Mouse (Mus musculus) C2C12 (cell line): Measurements from ENCODE around the gene C130026I21Rik. TPM values are rescaled to one million over a fixed set of nuclear protein-coding genes. Genes with fewer than 3 reads are reported as not detected.
"Not testable (repeated sequence)": the region's sequence is repeated elsewhere in the genome, so short reads cannot be mapped to it uniquely, and the experiment has no call there.

Experiments used
- H3K27me3 ChIP-seq: one replicate; pipeline ENCODE4 v1.6.1; 2011; ENCODE audit not compliant: control insufficient read depth, insufficient read depth, insufficient read length
- H3K36me3 ChIP-seq: one replicate; pipeline ENCODE4 v1.6.1; 2011; ENCODE audit not compliant: control insufficient read depth, insufficient read depth
- H3K4me3 ChIP-seq: one replicate; pipeline ENCODE4 v1.5.1; 2011; ENCODE audit warnings: mild to moderate bottlenecking, control low read depth; ENCODE audit not compliant: poor library complexity, insufficient read depth, severe bottlenecking
- H3K79me2 ChIP-seq: one replicate; pipeline ENCODE4 v1.6.1; 2011; ENCODE audit not compliant: control insufficient read depth, insufficient read depth
- H3K79me3 ChIP-seq: one replicate; pipeline ENCODE4 v1.6.1; 2011; ENCODE audit warnings: low read depth, control low read depth
- H3ac ChIP-seq: one replicate; pipeline ENCODE3; 2011; ENCODE audit warnings: low read depth; ENCODE audit not compliant: control insufficient read depth, insufficient read length
- CEBPB ChIP-seq: IDR thresholded peaks from one replicate; pipeline ENCODE4 v1.6.1; 2011; ENCODE audit warnings: low read depth, mild to moderate bottlenecking, control low read depth, moderate library complexity
- CTCF ChIP-seq: IDR thresholded peaks from one replicate; pipeline ENCODE4 v1.5.1; 2011; ENCODE audit not compliant: control insufficient read depth, insufficient read depth, insufficient read length
- FOSL1 ChIP-seq: IDR thresholded peaks from one replicate; pipeline ENCODE4 v1.8.0; 2011; ENCODE audit warnings: mild to moderate bottlenecking, low read length; ENCODE audit not compliant: poor library complexity, insufficient read depth, severe bottlenecking
- MAX ChIP-seq: IDR thresholded peaks from one replicate; pipeline ENCODE4 v1.6.1; 2011; ENCODE audit warnings: mild to moderate bottlenecking, control low read depth
- MYOD1 ChIP-seq: IDR thresholded peaks from one replicate; pipeline ENCODE4 v1.6.1; 2011; ENCODE audit warnings: low read depth; ENCODE audit not compliant: control insufficient read depth, insufficient read length
- MYOG ChIP-seq: IDR thresholded peaks from one replicate; pipeline ENCODE4 v1.6.1; 2011; ENCODE audit not compliant: control insufficient read depth, insufficient read length; ENCODE audit errors: extremely low read depth
- USF1 ChIP-seq: IDR thresholded peaks from one replicate; pipeline ENCODE4 v1.6.1; 2011; ENCODE audit warnings: low read depth, mild to moderate bottlenecking, control low read depth, moderate library complexity
- microRNA-seq: library from miRNA; unstranded; fragments of <30 nt; microRNA quantifications from one replicate; pipeline ENCODE4, GENCODE M21; 2019; ENCODE audit warnings: borderline microRNAs expressed
- polyA plus RNA-seq: library from polyadenylated mRNA; unstranded; fragments of >200 nt; fragmentation: generic; extraction: Trizol; gene quantifications from one replicate; pipeline ENCODE4 v1.2.1, GENCODE M21; 2012; ENCODE audit warnings: missing spikeins

C130026I21Rik gene
- polyA plus RNA-seq, 1 experiment: 0.07 TPM

DNA sequence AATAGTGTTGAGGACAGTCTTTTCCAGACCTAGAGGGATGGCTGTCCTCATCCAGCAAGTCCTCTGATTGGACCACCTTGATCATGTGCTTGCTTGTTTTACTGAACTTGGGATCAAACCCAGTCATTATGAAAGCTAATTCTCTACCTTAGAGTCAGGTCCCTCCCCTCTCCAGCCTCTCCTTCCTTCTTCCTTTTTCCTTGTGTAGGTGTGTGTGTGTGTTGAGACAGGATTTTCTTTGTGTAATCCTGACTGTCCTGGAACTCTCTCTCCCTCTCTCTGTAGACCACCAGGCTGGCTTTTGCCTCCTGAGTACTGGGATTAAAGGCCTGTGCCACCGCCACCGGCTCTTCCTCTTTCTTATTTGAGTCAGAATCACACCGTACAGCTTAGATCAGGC is 313.6 kb downstream of the C130026I21Rik start:
- not testable (repeated sequence) for H3K79me2 ChIP-seq, H3K27me3 ChIP-seq, H3K36me3 ChIP-seq, H3K4me3 ChIP-seq, H3K79me3 ChIP-seq, H3ac ChIP-seq

DNA sequence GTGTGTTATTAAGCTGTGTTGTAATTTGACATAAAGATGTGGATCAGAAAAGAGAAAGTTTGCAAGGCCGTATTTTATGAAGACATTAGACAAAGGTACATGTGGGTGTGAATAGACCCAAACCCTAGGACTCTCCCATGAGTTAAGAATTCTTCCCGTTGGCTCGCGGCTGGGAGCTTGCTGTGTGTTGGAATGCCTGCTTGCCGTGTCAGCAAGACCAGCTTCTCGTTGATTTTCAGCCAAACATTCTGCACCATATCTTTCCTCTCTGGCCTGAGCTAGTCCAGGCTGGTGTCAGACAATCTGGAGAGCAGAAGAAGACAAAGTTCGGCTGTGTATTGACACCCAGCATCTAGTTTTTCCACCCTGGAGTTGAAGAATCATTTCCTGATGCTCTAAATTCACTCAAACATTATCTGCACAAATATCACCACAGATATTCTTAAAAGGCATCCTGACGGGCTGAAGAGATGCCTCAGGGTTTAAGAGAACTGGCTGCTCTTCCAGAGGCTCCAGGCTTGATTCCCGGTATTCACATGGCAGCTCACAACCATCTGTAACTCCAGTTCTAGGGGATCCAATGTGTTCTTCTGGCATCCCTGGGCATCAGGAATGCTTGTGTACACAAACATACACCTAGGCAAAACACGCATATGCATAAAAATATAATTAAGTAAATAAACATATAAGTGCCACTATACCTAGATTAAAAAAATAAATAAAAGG is 317.7 kb downstream of the C130026I21Rik start:
- no peak overlapping the region for H3ac ChIP-seq
- H3K79me3 ChIP-seq: no peaks in the 10 kb centered on the region
- no peak overlapping the region for H3K4me3 ChIP-seq
- TF ChIP-seq CEBPB (no peak), MYOG (no peak), MAX (no peak), USF1 (no peak), MYOD1 (no peak), FOSL1 (no peak), CTCF (no peak)
- no peaks in the 10 kb centered on the region for H3K36me3 ChIP-seq
- H3K79me2 ChIP-seq: no peaks in the 10 kb centered on the region
- H3K27me3 ChIP-seq: no peaks in the 10 kb centered on the region

DNA sequence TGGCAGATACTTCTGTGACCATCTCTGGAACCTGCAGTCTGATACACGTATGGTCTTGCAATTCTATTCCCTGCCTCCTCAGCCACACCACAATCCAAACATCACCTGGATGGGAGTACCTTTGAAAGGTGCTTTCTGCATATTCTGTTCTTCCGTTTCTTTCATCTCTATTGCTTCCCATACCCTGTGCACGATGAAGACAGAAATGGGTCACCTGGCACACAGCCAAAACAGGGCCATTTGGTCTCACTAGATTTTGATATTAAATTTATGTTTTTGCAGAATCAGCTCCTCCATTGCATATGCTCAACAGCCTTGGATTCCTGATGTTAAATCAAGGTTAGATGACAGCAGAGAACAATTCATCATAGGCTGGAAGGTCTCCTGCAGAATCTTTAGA is 318.8 kb downstream of the C130026I21Rik start:
- H3ac ChIP-seq: no peak overlapping the region
- H3K4me3 ChIP-seq: no peak overlapping the region
- TF ChIP-seq MYOD1 (no peak), USF1 (no peak), CEBPB (no peak)
- no peaks in the 10 kb centered on the region for H3K36me3 ChIP-seq
- H3K79me2 ChIP-seq: no peaks in the 10 kb centered on the region
- H3K79me3 ChIP-seq: no peaks in the 10 kb centered on the region
- H3K27me3 ChIP-seq: no peaks in the 10 kb centered on the region

DNA sequence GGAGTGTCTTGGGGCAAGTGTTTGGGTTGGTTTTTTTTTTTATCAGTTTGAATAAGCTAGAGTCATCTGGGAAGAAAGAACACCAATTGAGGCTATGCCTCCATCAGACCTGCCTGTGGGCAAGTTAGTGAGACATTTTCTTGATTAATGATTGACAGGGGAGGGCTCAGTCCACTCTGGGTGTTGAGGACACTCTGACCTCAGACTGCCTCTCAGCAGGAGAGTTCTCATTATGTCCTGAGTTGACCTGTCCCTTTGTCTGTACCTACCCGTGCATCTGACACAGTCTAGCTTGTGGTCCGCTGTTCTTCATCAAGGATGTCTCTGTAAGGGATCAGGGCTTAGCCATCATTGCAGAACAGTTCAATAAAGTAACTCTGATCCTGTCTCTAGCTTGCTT is 323.0 kb downstream of the C130026I21Rik start:
- TF ChIP-seq CEBPB (no peak), CTCF (no peak), MYOG (no peak), MYOD1 (no peak), MAX (no peak), USF1 (no peak)
- Histone ChIP-seq H3K79me2 (no peaks in the 10 kb centered on the region), H3K79me3 (no peaks in the 10 kb centered on the region), H3ac (no peak overlapping the region), H3K27me3 (no peaks in the 10 kb centered on the region), H3K4me3 (no peak overlapping the region), H3K36me3 (no peaks in the 10 kb centered on the region)

DNA sequence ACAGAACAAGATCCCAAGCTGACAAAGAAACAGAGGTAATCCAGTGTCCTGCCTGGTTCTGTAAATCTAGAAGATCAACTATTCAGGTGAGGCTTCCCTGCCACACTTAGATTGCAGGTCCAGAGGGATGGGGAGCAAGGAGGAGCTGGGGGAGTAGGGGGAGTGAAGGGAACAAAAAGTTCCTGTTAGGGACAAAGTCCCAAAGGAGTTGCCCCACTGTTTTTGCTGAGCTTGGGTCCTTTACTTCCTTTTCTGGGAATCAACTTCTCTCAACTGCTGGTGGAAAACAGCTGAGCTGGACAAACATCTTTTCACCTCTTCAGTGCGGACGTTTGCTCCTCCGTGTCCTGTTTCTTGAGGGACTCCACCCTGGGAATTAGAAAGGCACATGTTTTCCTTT is 324.4 kb downstream of the C130026I21Rik start:
- no peak overlapping the region for H3K4me3 ChIP-seq
- H3K79me3 ChIP-seq: no peaks in the 10 kb centered on the region
- no peaks in the 10 kb centered on the region for H3K79me2 ChIP-seq
- no peaks in the 10 kb centered on the region for H3K36me3 ChIP-seq
- H3K27me3 ChIP-seq: no peaks in the 10 kb centered on the region
- no peak overlapping the region for H3ac ChIP-seq
- no peak for TF ChIP-seq CTCF
- TF ChIP-seq MYOG: no peak
- no peak for TF ChIP-seq USF1
- TF ChIP-seq CEBPB: no peak
- TF ChIP-seq MAX: no peak
- TF ChIP-seq FOSL1: no peak
- no peak for TF ChIP-seq MYOD1

DNA sequence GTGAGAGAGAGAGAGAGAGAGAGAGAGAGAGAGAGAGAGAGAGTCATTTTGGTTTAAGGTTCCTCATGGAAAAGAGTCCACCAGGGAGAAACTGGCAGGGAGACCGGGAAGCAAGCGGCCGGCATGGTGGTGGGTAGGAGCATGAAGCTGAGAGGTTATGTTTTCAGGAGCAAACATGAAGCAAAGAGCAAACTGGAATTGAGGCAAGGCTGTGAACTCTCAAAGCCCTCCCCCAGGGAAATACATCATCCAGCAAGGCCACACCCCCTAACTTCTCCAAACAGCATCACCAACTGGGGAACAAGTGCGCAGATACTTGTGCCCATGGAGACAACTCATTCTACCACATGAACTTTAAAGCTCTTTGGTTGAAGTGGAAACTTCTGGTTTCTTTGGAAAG is 326.8 kb downstream of the C130026I21Rik start:
- Histone ChIP-seq H3K36me3 (no peaks in the 10 kb centered on the region), H3ac (no peak overlapping the region), H3K27me3 (no peaks in the 10 kb centered on the region), H3K79me3 (no peaks in the 10 kb centered on the region), H3K4me3 (no peak overlapping the region), H3K79me2 (no peaks in the 10 kb centered on the region)
- TF ChIP-seq MYOD1: no peak
- TF ChIP-seq USF1: no peak
- TF ChIP-seq FOSL1: no peak
- TF ChIP-seq MYOG: no peak
- TF ChIP-seq CTCF: no peak
- no peak for TF ChIP-seq MAX
- no peak for TF ChIP-seq CEBPB

Small RNAs within 50 kb of the gene (microRNA-seq; reads per million reads assigned to microRNA genes)
- not detected for gene Gm27907

Other genes with a start within 250 kb of the C130026I21Rik start
- not detected for gene Gm10553, start 170.4 kb downstream of the C130026I21Rik start, polyA plus RNA-seq
- not detected for gene A530032D15Rik, start 160.7 kb downstream of the C130026I21Rik start, polyA plus RNA-seq